Mouse (Mus musculus) G1E (cell line): ENCODE data around the gene Fmnl2.

ENCODE experiments used
- CTCF ChIP-seq: IDR thresholded peaks from 2 replicates; pipeline ENCODE4 v1.5.1; 2012; ENCODE audit warnings: low read depth, low read length, inconsistent platforms, mixed read lengths
- GATA1 ChIP-seq: IDR thresholded peaks from 2 replicates; pipeline ENCODE4 v1.6.1; 2012; ENCODE audit warnings: borderline replicate concordance, low read length, inconsistent platforms, mixed read lengths
- POLR2AphosphoS5 ChIP-seq: IDR thresholded peaks from 2 replicates; pipeline ENCODE4 v1.6.1; 2012; ENCODE audit warnings: low read depth, low read length, inconsistent platforms; ENCODE audit not compliant: insufficient replicate concordance
- TAL1 ChIP-seq: conservative IDR thresholded peaks from 2 replicates; pipeline ENCODE4 v1.6.1; 2012; ENCODE audit warnings: low read depth, low read length, inconsistent platforms, mixed read lengths

GRCm38 (mm10) chr2:52931315-52931714 lies 73.7 kb downstream of the Fmnl2 start:
- no peak for TF ChIP-seq CTCF
- TF ChIP-seq GATA1, result no peak
- TF ChIP-seq POLR2AphosphoS5, result no peak
- no peak for TF ChIP-seq TAL1
